In the genomic region with DNA sequence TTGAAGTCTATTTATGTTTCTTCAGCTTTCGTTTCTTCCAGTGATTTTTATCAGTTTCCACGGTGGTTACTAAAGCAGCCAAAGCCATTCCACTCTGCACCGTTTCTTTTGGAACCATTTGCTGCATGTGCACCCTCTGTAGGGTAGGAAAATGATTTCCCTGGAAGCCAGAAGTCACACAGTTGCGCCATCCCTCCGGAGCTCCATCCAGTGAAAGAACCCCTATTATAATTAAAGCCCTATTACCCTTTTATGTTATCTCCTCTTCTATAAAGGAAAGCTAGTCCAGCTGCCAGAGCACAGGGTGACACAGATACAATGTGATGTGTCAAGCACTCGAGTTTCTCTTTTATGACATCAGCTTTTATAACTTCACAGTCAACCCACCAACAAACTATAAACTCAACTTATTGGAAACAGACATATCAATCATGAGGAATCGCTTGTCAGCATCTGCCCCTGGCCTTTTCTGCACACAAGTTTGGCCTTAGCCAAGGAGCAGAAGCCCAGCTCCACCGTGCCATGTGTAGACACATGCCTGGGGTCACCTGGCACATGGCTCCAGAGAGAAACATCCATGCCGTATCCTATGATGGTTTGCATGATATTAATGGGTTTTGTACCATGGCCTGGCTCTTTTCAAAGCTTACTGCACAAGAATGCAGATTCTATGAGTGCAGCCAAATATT, we compare ENCODE assay signal across 18 mouse cellular contexts.
A peak's percentile ranks its signal among the peaks of the same experiment; 100 is the strongest.
DNase-seq lines count a peak whose midpoint lies in the region; ATAC-seq and TF ChIP-seq lines count a peak whose summit lies in the region.
"Had no signal": no experiment of that assay in that cellular context is flagged by ENCODE, and none has a peak within 500 bp of the region (broad histone marks: within the 10 kb centered on the region; RNA-seq: fewer than 3 reads in every experiment).

No protein-coding gene starts in this region.

- H3K9ac ChIP-seq in embryonic facial prominence, embryonic 14.5 days (ENCODE audit: low read depth, low read length) = no peak overlapping the region
- no peak overlapping the region for H3K9ac ChIP-seq in hindbrain, postnatal 0 days (replicated peaks; ENCODE audit: low read length)
- no peak overlapping the region for H3K9ac ChIP-seq in neural tube, embryonic 15.5 days (replicated peaks)
- H3K9ac ChIP-seq: intestine, embryonic 15.5 days; limb, embryonic 13.5 days; liver, embryonic 14.5 days had no signal

- peaks cover 4% of the 10 kb centered on the region; the same call in 1 of the 2 replicates for H3K4me1 ChIP-seq in embryonic facial prominence, embryonic 14.5 days (ENCODE audit: control insufficient read depth, insufficient read depth, low read length)
- no peaks in the 10 kb centered on the region for H3K4me1 ChIP-seq in hindbrain, postnatal 0 days (ENCODE audit: insufficient read depth, low read length)
- peaks cover 18% of the 10 kb centered on the region for H3K4me1 ChIP-seq in neural tube, embryonic 15.5 days
- no peaks in the 10 kb centered on the region for H3K4me1 ChIP-seq in lung, adult 2 months (ENCODE audit: control insufficient read depth, insufficient read depth, low read length)
- H3K4me1 ChIP-seq: heart, embryonic 10.5 days; intestine, embryonic 15.5 days; megakaryocyte, embryonic 14.5 days had no signal

- H3K4me2 ChIP-seq in embryonic facial prominence, embryonic 14.5 days (ENCODE audit: low read depth, low read length) = no peak overlapping the region
- no peak overlapping the region for H3K4me2 ChIP-seq in hindbrain, postnatal 0 days (ENCODE audit: low read depth, low read length)
- no peak overlapping the region for H3K4me2 ChIP-seq in neural tube, embryonic 15.5 days
- H3K4me2 ChIP-seq: intestine, embryonic 15.5 days; limb, embryonic 13.5 days had no signal

- ATAC-seq in embryonic facial prominence, embryonic 14.5 days (ENCODE audit: low read depth) = no peak
- no peak for ATAC-seq in hindbrain, postnatal 0 days
- no peak for ATAC-seq in neural tube, embryonic 15.5 days (ENCODE audit: low FRiP score)
- ATAC-seq: intestine, embryonic 15.5 days had no signal

- H3K9me3 ChIP-seq in embryonic facial prominence, embryonic 14.5 days (ENCODE audit: control insufficient read depth, low read length) = no peaks in the 10 kb centered on the region
- no peaks in the 10 kb centered on the region for H3K9me3 ChIP-seq in hindbrain, postnatal 0 days (ENCODE audit: low read length)
- no peaks in the 10 kb centered on the region for H3K9me3 ChIP-seq in neural tube, embryonic 15.5 days (replicated peaks)
- H3K9me3 ChIP-seq: heart, embryonic 10.5 days; intestine, embryonic 15.5 days; limb, embryonic 13.5 days had no signal

- TF ChIP-seq CTCF in layer of hippocampus, adult 2 months (conservative IDR thresholded peaks at IDR 0.05) = no peak
- no peak for TF ChIP-seq CTCF in hindbrain, postnatal 0 days (IDR thresholded peaks at IDR 0.05; ENCODE audit: low read depth)
- TF ChIP-seq CTCF in lung, adult 2 months (IDR thresholded peaks at IDR 0.05; ENCODE audit: insufficient read depth, low read length) = no peak

- H3K27me3 ChIP-seq in embryonic facial prominence, embryonic 14.5 days (replicated peaks; ENCODE audit: control insufficient read depth, insufficient read depth, low read length) = no peaks in the 10 kb centered on the region
- H3K27me3 ChIP-seq in hindbrain, postnatal 0 days (ENCODE audit: insufficient read depth, low read length) = no peaks in the 10 kb centered on the region
- H3K27me3 ChIP-seq in neural tube, embryonic 15.5 days (replicated peaks) = no peaks in the 10 kb centered on the region
- H3K27me3 ChIP-seq: intestine, embryonic 15.5 days; limb, embryonic 13.5 days; megakaryocyte, embryonic 14.5 days had no signal

- H3K27ac ChIP-seq in layer of hippocampus, adult 2 months = peak overlapping the region; percentile 55; the same call in 1 of the 2 replicates
- no peak overlapping the region; the same call in 1 of the 2 replicates for H3K27ac ChIP-seq in embryonic facial prominence, embryonic 14.5 days (replicated peaks; ENCODE audit: low read depth, low read length)
- H3K27ac ChIP-seq in hindbrain, postnatal 0 days = peak overlapping the region; percentile 74
- peak overlapping the region; percentile 70; the same call in 1 of the 2 replicates for H3K27ac ChIP-seq in neural tube, embryonic 15.5 days (replicated peaks)
- H3K27ac ChIP-seq: heart, embryonic 10.5 days; intestine, embryonic 15.5 days; left cerebral cortex, adult 2 months; limb, embryonic 13.5 days; liver, embryonic 14.5 days had no signal

- 54% methylated on average over 9 of the region's 9 CpGs for WGBS in embryonic facial prominence, embryonic 14.5 days
- WGBS in hindbrain, postnatal 0 days = 65% methylated on average over 9 of the region's 9 CpGs
- 68% methylated on average over 9 of the region's 9 CpGs for WGBS in neural tube, embryonic 15.5 days
- 60% methylated on average over 9 of the region's 9 CpGs for WGBS in lung, adult 2 months

- TF ChIP-seq POLR2A in lung, adult 2 months (IDR thresholded peaks at IDR 0.05; ENCODE audit: borderline replicate concordance, extremely low read depth, low read depth, low read length) = no peak

- intact Hi-C loops in heart, postnatal 14 days (cut with DNase I) = no loop called here

- H3K4me3 ChIP-seq in layer of hippocampus, adult 2 months = no peak overlapping the region
- H3K4me3 ChIP-seq in embryonic facial prominence, embryonic 14.5 days (ENCODE audit: low read depth, low read length) = no peak overlapping the region
- H3K4me3 ChIP-seq in hindbrain, postnatal 0 days (ENCODE audit: low read length) = no peak overlapping the region
- H3K4me3 ChIP-seq in neural tube, embryonic 15.5 days (replicated peaks) = no peak overlapping the region
- H3K4me3 ChIP-seq in lung, adult 2 months (replicated peaks; ENCODE audit: extremely low read depth, low read depth, low read length) = no peak overlapping the region
- H3K4me3 ChIP-seq: heart, embryonic 10.5 days; intestine, embryonic 15.5 days; left cerebral cortex, adult 2 months; limb, embryonic 13.5 days; megakaryocyte, embryonic 14.5 days had no signal

- no peak for DNase-seq in layer of hippocampus, adult 2 months (ENCODE audit: low spot score in 2 of 2)
- DNase-seq in layer of hippocampus, adult 18-20 months (ENCODE audit: low spot score in 2 of 2) = no peak
- peak; percentile 31 for DNase-seq in embryonic facial prominence, embryonic 14.5 days (ENCODE audit: low spot score)
- no peak for DNase-seq in hindbrain, postnatal 0 days (ENCODE audit: low spot score)
- DNase-seq in lung, adult 2 months = no peak
- DNase-seq in heart, postnatal 14 days = no peak
- DNase-seq: cerebellum, adult 9-10 months; gastrocnemius, postnatal 36 days; heart, postnatal 10 days; lung, postnatal 10 days; thymus, postnatal 14 days had no signal

- no peaks in the 10 kb centered on the region for H3K36me3 ChIP-seq in embryonic facial prominence, embryonic 14.5 days (ENCODE audit: control insufficient read depth, insufficient read depth, low read length)
- H3K36me3 ChIP-seq in hindbrain, postnatal 0 days (ENCODE audit: insufficient read depth, low read length) = no peaks in the 10 kb centered on the region
- no peaks in the 10 kb centered on the region for H3K36me3 ChIP-seq in neural tube, embryonic 15.5 days
- H3K36me3 ChIP-seq: heart, embryonic 10.5 days; intestine, embryonic 15.5 days; limb, embryonic 13.5 days had no signal
